Mouse (Mus musculus) myocyte (in vitro differentiated cells): ENCODE data around the gene Sept10. TPM values are rescaled to one million over a fixed set of nuclear protein-coding genes. Genes with fewer than 3 reads are reported as not detected.

Experiments used
- H3K27me3 ChIP-seq: one replicate; pipeline ENCODE4 v1.6.1; 2011; ENCODE audit not compliant: control insufficient read depth, insufficient read depth, insufficient read length
- H3K36me3 ChIP-seq: one replicate; pipeline ENCODE4 v1.6.1; 2011; ENCODE audit not compliant: control insufficient read depth, insufficient read depth
- H3K4me2 ChIP-seq: one replicate; pipeline ENCODE4 v1.6.1; 2011; ENCODE audit warnings: low read depth, control low read depth
- H3K4me3 ChIP-seq: one replicate; pipeline ENCODE4 v1.5.1; 2011; ENCODE audit warnings: mild to moderate bottlenecking, control low read depth, moderate library complexity
- H3K79me2 ChIP-seq: one replicate; pipeline ENCODE4 v1.6.1; 2011; ENCODE audit not compliant: control insufficient read depth, insufficient read depth
- H3ac ChIP-seq: one replicate; pipeline ENCODE4 v1.6.1; 2011; ENCODE audit not compliant: control insufficient read depth, insufficient read length
- CEBPB ChIP-seq: IDR thresholded peaks from 2 replicates; pipeline ENCODE4 v1.6.1; 2011; ENCODE audit warnings: mild to moderate bottlenecking, moderate library complexity; ENCODE audit not compliant: poor library complexity, insufficient read depth, severe bottlenecking
- E2F4 ChIP-seq: IDR thresholded peaks from one replicate; pipeline ENCODE4 v1.6.1; 2011; ENCODE audit warnings: mild to moderate bottlenecking, control low read depth, moderate library complexity; ENCODE audit not compliant: insufficient read depth
- MAX ChIP-seq: IDR thresholded peaks from one replicate; pipeline ENCODE4 v1.6.1; 2011; ENCODE audit warnings: low read depth, mild to moderate bottlenecking, control low read depth
- MYOD1 ChIP-seq, 3 experiments: IDR thresholded peaks; one replicate each; pipeline ENCODE4 v1.6.1; 2011; ENCODE audit warnings: control low read depth in 2 of 3, low read depth in 2 of 3, mild to moderate bottlenecking in 2 of 3, moderate library complexity in 1 of 3; ENCODE audit not compliant: insufficient read length in 2 of 3, control insufficient read depth in 1 of 3
- MYOG ChIP-seq, 3 experiments: IDR thresholded peaks; one replicate each; pipeline ENCODE4 v1.6.1; 2011; ENCODE audit warnings: control low read depth in 2 of 3, low read depth in 2 of 3, mild to moderate bottlenecking in 2 of 3; ENCODE audit not compliant: insufficient read length in 2 of 3, control insufficient read depth in 1 of 3, insufficient read depth in 1 of 3
- POLR2A ChIP-seq: IDR thresholded peaks from one replicate; pipeline ENCODE4 v1.6.1; 2011; ENCODE audit warnings: low read depth, mild to moderate bottlenecking, control low read depth, moderate library complexity; ENCODE audit not compliant: insufficient read length
- POLR2AphosphoS2 ChIP-seq: IDR thresholded peaks from one replicate; pipeline ENCODE4 v1.6.1; 2011; ENCODE audit warnings: low read depth, control low read depth; ENCODE audit not compliant: insufficient read length
- REST ChIP-seq: IDR thresholded peaks from one replicate; pipeline ENCODE4 v1.6.1; 2011; ENCODE audit warnings: mild to moderate bottlenecking, control low read depth, moderate library complexity; ENCODE audit not compliant: insufficient read depth, insufficient read length
- SRF ChIP-seq: IDR thresholded peaks from one replicate; pipeline ENCODE4 v1.6.1; 2011; ENCODE audit warnings: low read depth; ENCODE audit not compliant: control insufficient read depth, insufficient read length
- TCF12 ChIP-seq: IDR thresholded peaks from one replicate; pipeline ENCODE4 v1.6.1; 2011; ENCODE audit warnings: mild to moderate bottlenecking, control low read depth; ENCODE audit not compliant: poor library complexity, insufficient read depth, severe bottlenecking
- TCF3 ChIP-seq: IDR thresholded peaks from one replicate; pipeline ENCODE4 v1.6.1; 2011; ENCODE audit warnings: low read depth, control low read depth; ENCODE audit not compliant: insufficient read length
- USF1 ChIP-seq: IDR thresholded peaks from one replicate; pipeline ENCODE4 v1.6.1; 2011; ENCODE audit warnings: low read depth, mild to moderate bottlenecking, control low read depth, moderate library complexity
- polyA plus RNA-seq: library from polyadenylated mRNA; unstranded; fragments of >200 nt; fragmentation: generic; extraction: Trizol; gene quantifications from one replicate; pipeline ENCODE4 v1.2.1, GENCODE M21; 2012; ENCODE audit warnings: missing spikeins

The Sept10 gene
- polyA plus RNA-seq, 1 experiment, result 16.9 TPM

GRCm38 (mm10) chr10:59113386-59113785, 108.3 kb downstream of the Sept10 start:
- H3K4me3 ChIP-seq, result no peak overlapping the region
- H3K27me3 ChIP-seq, result no peaks in the 10 kb centered on the region
- H3K79me2 ChIP-seq, result no peaks in the 10 kb centered on the region
- no peak overlapping the region for H3ac ChIP-seq
- H3K36me3 ChIP-seq, result no peaks in the 10 kb centered on the region
- TF ChIP-seq MYOG (IDR thresholded peaks at IDR 0.05; ENCODE audit: control insufficient read depth in 1 of 3, insufficient read depth in 1 of 3, insufficient read length in 2 of 3, low read depth in 2 of 3) (no peak), TCF3 (no peak), E2F4 (no peak), USF1 (no peak), CEBPB (no peak), POLR2AphosphoS2 (no peak), TCF12 (no peak), POLR2A (no peak)
- no peak overlapping the region for H3K4me2 ChIP-seq

- H3K27me3 ChIP-seq, result no peaks in the 10 kb centered on the region
- no peak overlapping the region for H3K4me2 ChIP-seq
- no peak overlapping the region for H3K4me3 ChIP-seq
- no peak overlapping the region for H3ac ChIP-seq
- no peaks in the 10 kb centered on the region for H3K79me2 ChIP-seq
- no peaks in the 10 kb centered on the region for H3K36me3 ChIP-seq
- TF ChIP-seq TCF12 (no peak), MYOD1 (IDR thresholded peaks at IDR 0.05; ENCODE audit: control insufficient read depth in 1 of 3, insufficient read length in 2 of 3, low read depth in 2 of 3) (no peak), USF1 (no peak), POLR2A (no peak), SRF (no peak), MAX (no peak), TCF3 (no peak), POLR2AphosphoS2 (no peak), REST (no peak), MYOG (IDR thresholded peaks at IDR 0.05; ENCODE audit: control insufficient read depth in 1 of 3, insufficient read depth in 1 of 3, insufficient read length in 2 of 3, low read depth in 2 of 3) (no peak), E2F4 (no peak), CEBPB (no peak)
Observed at GRCm38 (mm10) chr10:59112755-59113154, 108.9 kb downstream of the Sept10 start.

DNA sequence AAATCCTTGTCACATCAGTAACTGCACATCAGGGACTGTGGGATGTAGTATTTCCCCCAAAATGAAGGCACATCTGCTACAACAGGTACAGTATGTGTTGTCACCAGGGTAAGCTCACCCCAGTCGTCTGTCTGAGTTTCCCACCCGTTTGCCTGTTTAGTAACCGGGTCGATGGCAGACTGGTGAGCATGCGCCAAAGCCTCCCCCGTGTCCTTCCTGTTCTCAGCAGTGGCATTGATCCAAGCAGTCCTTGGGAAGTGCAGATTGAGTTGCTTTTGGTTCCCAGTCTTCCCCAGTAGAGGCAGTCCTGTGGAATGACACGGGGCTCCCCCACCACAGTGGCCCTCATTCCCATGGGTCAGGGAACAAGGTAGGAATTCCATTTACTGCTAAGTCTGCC, 111.3 kb downstream of the Sept10 start:
- Histone ChIP-seq H3ac (no peak overlapping the region), H3K4me2 (no peak overlapping the region), H3K79me2 (no peaks in the 10 kb centered on the region), H3K27me3 (no peaks in the 10 kb centered on the region), H3K36me3 (no peaks in the 10 kb centered on the region), H3K4me3 (no peak overlapping the region)
- TF ChIP-seq POLR2A (no peak), TCF3 (no peak), TCF12 (no peak), MYOG (IDR thresholded peaks at IDR 0.05; ENCODE audit: control insufficient read depth in 1 of 3, insufficient read depth in 1 of 3, insufficient read length in 2 of 3, low read depth in 2 of 3) (no peak), CEBPB (no peak), E2F4 (no peak), SRF (no peak), REST (no peak), MYOD1 (IDR thresholded peaks at IDR 0.05; ENCODE audit: control insufficient read depth in 1 of 3, insufficient read length in 2 of 3, low read depth in 2 of 3) (no peak), POLR2AphosphoS2 (no peak)

DNA sequence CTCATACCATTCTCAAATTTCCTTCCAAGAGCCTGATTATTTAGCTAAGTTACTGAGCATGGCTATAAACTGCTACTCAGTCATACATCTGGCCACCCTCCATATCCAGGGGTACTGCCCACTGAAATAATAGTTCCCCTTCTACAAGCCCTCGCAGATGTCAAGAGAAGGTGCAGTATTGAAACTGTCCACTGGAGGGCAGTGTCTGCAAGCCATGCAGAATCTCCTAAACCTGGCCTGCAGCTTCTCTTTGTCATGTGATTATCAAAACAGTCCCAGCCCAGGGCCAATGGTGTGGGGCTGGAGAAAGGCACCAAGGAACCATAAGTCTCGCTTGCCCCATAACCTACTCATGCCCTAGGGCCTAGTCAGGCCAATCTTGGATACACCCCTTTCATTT, 112.6 kb downstream of the Sept10 start:
- no peaks in the 10 kb centered on the region for H3K27me3 ChIP-seq
- H3K36me3 ChIP-seq, result no peaks in the 10 kb centered on the region
- H3K79me2 ChIP-seq, result no peaks in the 10 kb centered on the region
- H3K4me3 ChIP-seq, result no peak overlapping the region
- no peak overlapping the region for H3ac ChIP-seq
- no peak overlapping the region for H3K4me2 ChIP-seq
- TF ChIP-seq POLR2AphosphoS2 (no peak), USF1 (peak; percentile 65)

- H3K4me2 ChIP-seq, result no peak overlapping the region
- no peak overlapping the region for H3K4me3 ChIP-seq
- no peaks in the 10 kb centered on the region for H3K79me2 ChIP-seq
- H3K36me3 ChIP-seq, result no peaks in the 10 kb centered on the region
- no peaks in the 10 kb centered on the region for H3K27me3 ChIP-seq
- H3ac ChIP-seq, result no peak overlapping the region
- TF ChIP-seq REST (no peak), MAX (no peak), CEBPB (no peak), E2F4 (no peak), SRF (no peak), POLR2A (no peak), MYOG (IDR thresholded peaks at IDR 0.05; ENCODE audit: control insufficient read depth in 1 of 3, insufficient read depth in 1 of 3, insufficient read length in 2 of 3, low read depth in 2 of 3) (no peak), TCF3 (no peak), POLR2AphosphoS2 (no peak), TCF12 (no peak), USF1 (no peak), MYOD1 (IDR thresholded peaks at IDR 0.05; ENCODE audit: control insufficient read depth in 1 of 3, insufficient read length in 2 of 3, low read depth in 2 of 3) (no peak)
Observed at GRCm38 (mm10) chr10:59106644-59107043, 115.0 kb downstream of the Sept10 start.
